Mouse (Mus musculus) right cerebral cortex, adult 18-20 months (tissue): ENCODE data around the gene Slc7a5.

ENCODE experiments used
- DNase-seq: peaks from one replicate; pipeline ENCODE4 v3.0.0; 2022; ENCODE audit warnings: mixed read lengths

Slc7a5 gene

DNA sequence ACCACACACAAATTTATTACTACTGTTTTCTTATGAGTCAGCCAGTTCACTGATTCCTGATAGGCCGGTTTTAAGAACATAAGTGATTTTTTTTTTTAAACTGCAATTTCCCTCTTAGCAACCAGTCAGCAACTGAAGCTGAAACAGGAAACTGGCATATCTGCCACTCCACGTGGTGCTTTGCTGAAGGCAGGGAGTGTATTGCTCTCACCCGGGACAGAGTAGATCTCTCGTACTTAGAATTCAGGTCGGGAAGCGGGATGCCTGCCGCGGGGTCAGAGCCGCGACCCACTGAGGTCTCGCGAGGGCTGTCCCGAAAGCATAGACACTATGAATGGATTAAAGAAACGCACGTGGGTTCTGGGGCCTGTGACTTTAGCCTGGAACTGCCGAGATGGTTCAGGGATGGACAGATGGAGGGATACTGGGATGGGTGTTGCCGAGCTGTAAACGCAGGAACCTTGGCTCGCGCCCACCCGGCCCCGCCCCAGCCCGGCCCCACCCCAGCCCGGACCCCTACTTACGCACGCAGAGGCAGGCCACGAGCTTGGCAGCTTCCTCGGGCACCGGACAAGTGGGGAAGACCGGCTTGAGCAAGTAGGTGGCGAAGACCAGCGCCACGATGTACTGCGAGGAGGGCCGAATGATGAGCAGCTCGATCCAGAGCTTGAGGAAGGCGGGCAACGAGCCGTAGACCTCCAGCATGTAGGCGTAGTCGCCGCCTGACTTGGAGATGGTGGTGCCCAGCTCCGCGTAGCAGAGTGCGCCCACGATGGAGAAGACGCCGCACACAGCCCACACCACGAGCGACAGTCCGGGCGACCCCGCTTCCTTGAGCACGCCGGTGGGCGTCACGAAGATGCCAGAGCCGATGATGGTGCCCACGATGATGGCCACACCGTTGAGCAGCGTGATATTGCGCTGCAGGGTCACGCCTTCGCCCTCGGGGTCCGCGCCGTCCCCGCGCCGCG is 667 bp downstream of the Slc7a5 start:
- peak; percentile 64 for DNase-seq

DNA sequence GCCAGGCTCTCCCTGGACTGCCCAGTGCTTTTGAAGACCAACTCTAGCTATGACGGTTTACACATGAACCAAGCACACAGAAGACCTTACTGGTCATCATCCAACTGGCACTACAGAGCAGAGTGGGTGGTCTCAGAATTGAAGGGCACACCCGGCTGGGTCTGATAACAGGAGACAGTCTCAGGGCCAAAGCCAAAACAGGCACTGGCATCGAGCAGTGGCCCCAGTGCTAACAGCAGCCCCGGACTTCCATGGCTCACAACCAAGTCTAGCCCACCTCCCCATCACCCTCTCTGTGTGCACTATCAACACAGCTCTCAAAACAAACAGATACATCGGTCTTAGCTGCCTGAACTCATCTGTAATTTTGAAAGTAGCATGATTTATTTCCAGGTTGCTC is 1.6 kb downstream of the Slc7a5 start:
- no peak for DNase-seq

DNA sequence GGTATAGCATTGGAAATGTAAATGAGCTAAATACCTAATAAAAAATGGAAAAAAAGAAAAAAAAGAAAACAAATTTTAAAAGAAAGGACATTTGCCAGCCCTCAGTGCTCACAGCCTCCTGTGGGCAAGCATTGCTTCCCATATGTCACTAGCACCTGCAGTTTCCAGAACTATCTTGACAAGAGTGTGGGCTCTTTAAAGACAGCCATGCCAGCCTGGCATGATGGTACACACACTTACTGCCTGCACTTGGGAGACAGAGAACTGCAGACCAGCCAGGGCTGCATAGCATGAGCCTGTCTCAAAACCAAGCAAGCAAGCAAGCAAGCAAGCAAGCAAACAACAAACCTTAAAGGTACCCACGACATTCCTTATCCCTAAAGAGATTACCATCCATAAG is 2.1 kb downstream of the Slc7a5 start:
- DNase-seq: no peak

DNA sequence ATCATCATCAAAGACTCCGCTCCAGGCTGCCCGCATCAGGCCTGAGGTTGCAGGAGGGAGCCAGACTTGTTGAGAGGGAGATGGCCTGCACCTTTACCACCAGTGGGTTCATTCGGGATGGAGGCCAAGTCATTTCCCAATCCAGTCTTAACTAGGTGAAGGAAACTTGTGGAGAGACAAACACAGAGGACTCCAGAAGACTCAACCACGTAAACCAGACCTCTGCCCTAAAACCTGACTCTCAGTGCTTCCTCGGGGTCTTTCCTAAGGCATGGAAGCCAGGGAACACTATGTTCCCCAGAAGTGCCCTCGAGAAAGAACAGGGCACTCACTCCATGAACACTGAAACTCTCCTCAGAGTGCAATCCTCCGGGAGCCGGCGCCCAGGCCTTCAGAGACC is 2.5 kb downstream of the Slc7a5 start:
- DNase-seq: no peak

DNA sequence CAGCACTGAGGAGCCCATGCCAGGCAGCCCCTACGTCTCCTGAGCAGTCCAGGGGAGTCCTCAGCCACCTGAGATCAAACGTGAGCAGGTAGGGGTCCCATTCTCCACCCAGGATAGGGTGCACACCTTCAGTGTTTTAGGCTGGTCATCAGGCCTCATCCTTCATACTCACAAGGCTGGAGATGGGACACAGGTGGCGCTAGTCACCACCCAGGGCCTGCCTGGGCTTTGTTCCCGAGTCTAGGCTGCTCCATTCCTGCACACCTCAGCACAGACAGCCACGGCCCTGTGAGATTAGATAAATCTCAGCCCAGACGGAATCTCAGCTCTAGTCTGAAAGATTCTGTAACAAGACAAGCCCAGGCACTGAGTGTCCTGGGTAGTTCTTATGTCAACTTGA is 3.5 kb downstream of the Slc7a5 start:
- DNase-seq: no peak

DNA sequence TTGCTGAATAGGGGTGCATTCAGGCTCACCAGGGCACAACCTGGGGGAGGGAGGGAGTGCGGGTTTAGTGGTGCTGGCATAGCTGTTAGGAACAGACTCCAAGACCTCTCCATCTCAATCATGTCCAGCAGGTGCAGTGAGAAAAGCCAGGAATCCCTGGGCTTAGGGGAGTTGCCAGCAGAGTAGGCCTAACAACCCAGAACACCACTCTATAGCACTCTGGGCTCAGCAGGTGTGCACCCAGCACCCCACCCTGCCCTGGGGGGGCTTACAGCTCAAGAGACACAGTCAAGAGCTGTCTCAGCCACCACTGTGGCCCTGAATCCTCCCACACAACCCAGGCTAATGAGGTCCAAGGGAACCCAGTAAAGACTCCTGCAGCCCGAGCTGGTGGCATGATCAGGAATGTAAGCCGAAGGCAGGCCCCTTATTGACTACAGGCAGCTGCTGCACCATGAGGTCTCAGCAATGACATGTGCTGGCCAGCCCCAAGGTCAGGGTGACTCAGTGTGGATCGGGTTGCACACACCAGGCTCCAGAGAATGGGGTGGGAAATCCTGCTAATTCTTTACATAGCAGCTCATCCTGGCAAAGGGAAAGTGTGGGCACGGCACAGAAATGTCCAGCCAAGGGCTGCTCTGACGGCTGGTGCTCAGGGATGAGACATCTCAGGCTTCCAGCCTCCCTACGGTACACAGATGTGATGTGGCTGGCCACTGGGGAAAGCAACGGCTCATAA is 5.8 kb downstream of the Slc7a5 start:
- DNase-seq: no peak

DNA sequence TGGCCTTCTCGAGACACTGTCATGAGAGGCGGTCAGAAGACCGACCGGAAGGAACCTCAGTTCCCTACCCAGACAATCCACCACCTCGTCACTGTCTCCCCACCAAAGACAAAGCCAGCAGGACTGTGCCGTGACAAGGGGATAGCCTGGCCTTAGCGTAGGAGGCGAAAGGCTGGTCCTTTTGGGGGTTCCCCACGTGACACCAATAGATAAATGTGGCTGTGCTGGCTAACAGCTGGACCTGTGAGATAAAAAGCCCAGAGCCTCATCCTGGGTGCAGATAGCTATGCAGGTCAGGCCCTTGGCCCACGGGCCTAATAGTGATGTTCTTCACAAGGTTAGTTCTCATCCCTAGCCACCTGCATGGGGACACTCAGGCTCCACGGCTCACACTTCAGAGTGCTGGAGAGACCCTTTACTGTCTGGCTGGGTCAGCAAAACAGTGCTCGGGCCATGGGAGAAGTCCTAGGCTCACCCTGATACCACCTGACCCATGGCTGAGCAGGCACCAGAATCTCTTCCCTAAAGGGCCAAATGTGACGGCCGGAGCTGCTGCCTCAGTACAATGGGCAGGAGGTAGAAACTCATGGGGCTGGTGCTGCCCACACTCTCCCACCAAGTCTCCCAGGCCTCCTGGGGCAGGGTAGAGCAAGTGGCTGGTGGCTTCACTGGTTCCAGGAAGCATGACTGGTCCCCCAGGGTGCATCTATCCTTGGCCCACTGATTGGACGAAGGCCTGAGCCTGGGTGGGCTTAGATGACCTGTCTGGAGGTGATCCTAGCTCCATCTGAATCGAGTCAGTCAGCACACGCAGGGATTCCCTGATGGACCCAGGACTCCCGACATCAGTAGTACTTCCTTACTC is 8.1 kb downstream of the Slc7a5 start:
- DNase-seq: no peak

DNA sequence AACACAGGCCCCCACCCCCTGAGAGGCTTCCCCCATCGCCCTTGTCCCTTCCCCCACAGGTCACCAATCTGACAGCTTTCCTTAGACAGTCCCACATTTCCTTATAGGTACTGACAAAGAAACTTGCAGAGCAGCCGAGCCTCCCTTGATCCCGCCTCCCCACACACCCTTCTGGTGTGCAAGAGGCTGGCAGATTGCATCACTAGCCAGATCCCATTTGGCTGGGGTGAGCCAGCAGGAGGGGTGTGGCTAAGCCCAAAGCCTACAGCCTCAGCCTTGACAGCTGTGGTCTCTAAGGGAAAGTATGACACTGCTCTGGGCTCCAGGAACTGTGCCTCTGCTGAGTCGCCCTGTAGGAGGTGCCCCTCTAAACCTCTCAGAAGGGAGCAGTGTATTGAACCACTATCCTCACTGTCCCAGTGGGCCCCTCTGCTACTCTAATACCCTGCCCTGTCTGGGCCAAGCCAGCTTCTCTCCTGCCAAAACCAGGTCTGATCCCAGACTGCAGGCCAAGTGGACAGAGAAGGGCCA is 9.0 kb downstream of the Slc7a5 start:
- DNase-seq: peak; percentile 87

DNA sequence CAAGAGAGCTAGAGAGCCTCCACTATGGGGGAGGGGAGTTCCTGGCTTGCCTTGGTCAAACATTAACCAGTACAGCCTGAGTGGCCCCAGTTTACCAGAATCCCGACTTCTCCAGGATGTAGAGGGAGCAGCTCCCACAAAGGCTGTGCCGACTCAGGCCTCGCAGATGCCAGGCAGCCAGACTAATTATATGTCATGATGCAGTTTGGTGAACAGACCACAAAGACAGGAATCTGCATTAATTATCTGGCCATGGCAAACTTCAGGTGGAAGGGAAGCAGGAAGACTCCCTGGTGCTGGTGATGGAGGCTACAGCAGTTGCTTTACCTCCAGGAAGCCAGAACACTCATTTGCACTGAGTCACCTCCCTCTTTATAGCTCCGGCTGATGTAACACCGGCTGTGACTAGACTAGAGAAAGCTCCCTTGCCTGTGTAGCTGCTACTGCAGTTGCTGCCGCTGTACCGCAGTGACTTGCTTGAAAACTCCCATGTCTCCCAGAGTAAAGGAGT is 9.6 kb downstream of the Slc7a5 start:
- DNase-seq: peak; percentile 83

DNA sequence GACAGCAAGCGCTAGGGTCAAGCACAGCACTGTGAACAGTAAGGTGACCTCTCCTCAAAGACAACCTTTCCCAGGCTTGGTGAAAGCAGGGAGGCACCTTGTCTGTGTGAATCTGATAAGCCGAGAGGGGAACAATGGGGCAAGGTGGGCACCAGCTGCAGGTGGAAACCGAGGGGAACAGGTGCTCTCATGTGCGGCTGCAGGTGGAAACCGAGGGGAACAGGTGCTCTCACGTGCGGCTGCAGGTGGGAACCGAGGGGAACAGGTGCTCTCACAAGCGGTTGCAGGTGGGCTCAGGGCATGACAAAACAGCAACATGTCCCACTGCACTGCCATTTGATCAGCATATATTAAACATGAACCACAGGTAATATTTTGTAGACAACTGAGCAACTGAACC is 10.3 kb downstream of the Slc7a5 start:
- no peak for DNase-seq

DNA sequence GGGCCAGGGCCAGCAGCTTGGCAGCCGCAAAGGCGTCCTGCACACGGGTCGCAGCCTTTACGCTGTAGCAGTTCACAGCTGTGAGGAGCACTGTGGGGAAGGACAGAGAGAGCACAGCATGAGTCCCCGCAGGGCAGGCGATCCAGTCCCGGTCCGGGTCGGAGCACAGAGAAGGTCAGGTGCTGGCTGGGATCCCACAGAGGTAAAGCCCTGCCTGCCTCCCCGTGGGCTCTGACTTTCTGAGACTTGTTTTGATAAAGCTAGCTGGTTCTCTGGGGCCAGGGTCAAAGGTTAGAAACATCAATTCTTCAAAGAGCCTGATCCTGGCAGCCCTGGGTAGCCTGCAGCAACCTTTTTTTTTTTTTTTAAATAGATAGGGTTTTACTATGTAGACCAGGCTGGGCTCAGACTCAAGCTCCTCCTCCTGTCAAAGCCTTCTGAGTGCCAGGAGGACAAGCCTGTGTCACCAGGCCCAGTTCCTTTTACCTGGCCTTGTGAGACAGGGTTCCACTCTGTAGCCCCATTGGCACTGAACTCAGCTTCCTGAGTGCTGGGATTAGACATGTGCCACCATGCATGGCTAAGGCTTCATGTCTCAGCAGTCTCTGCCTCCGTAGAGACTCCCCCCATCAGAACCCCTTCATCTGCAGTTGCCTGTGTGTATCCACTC is 10.9 kb downstream of the Slc7a5 start:
- no peak for DNase-seq

DNA sequence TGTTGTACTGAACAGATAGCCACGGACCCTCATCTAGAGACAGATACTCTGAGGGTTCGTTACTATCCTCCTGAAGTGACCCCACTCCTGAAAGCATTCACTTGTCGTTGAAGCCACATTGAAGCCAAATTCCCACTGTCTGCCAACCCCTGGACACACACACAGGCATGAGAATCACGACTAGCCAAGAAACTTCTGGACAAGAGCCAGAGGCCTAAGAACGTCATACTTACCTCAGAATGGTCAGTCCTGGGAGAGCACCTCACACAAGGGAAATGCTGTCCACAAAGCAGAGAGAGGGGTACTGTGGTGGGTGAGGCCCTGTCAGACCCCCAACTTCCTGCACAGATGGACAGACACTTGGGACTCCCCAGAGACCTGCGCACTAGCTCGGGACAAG is 11.6 kb downstream of the Slc7a5 start:
- DNase-seq: no peak

DNA sequence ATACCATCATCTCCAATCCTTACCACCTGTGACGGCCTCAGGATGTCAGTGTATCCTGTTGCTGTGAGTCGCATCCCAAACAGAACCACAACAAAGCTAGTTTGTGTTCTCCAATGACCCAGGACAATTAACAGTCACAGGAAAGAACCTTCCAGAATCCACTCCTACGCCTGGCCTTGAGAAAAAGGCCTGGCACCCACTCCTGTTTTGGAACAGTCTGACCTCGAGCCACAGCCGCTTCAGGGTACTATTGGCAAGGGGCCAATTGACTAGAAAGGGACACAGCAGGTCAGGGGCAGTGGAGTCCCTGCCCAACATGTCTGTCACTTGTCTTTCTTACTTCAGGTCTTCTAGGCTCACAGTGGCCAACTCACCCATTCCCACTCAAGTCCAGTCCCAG is 14.6 kb downstream of the Slc7a5 start:
- no peak for DNase-seq

DNA sequence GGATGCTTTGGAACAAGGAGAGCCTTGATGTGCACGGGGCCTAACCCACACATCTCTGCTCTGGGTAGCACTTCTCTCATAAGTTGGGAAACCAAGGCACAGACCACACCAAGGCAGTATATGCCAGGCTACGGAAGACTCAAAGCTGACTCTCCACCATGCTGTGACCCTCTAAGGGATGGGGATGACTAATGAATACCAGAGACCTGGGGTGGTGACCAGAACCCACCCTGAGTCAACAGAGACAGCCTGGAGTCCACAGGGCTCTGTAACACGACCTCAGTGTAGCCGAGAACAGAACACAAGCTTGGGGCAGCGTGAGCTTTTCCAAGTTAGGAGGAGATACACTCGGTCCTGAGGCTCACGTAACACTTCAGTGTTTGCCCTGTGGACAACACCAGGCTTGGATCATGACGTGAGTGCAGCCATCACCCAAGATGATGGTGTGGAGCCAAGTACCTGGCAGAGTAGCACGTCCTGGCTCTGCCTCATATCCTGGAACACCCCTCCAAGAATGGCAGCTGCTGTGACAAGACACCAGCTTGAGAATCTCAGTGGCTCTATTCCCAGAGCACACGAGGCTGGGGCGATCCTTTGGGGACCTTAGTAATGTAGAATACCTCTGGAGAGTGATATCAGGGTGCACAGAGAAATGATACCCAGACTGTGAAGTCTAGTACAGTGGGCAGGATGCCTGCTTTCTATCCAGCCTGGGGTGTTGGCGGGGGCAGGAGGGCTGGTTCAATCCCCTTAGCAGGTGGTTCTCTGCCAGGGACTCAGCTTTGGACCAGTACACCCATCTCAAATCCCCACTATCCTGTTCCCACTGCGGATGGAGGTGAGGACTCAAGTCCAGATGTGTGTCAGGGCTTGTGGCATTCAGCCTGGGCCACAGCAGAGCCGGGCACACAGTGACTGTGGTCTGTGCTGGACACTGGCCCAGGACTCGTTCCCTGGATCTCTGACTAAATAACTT is 17.4 kb downstream of the Slc7a5 start:
- DNase-seq: no peak

DNA sequence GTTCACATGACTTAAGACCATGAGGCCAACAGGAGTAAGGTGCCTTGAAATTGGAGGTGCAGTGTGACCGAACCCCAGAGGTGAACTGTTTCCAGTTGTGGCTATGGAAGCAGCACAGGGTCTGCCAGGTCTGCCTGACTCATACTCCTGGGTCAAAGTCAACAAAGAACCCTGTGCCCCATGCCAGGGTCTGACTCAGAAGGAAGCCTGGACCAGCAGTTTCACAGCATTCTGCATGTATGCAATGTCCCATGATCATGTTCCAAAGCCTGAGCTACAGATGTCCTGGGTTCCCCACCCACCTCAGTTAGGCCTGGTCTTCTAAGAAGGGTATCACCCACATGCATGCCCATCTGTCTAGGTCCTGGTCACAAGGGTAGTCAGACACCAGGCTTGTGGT is 18.2 kb downstream of the Slc7a5 start:
- DNase-seq: no peak

DNA sequence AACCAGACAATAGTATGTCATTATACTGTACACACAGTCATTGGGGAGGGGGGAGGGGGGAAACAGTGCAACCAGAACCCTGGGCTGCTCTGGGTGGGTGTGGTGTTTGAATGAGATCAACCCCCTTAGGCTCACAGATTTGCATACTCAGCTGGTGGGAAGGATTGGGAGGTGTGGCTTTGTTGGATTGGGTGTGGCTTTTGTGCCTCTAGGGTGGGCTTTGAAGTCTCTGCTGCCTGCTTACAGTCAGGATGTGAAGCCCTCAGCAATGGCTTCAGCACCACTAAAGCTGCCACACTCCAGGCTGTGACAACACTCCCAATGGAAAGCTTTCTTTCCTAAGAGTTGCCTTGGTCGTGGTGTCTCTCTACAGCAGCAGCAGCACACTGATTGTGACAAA is 19.9 kb downstream of the Slc7a5 start:
- DNase-seq: no peak

DNA sequence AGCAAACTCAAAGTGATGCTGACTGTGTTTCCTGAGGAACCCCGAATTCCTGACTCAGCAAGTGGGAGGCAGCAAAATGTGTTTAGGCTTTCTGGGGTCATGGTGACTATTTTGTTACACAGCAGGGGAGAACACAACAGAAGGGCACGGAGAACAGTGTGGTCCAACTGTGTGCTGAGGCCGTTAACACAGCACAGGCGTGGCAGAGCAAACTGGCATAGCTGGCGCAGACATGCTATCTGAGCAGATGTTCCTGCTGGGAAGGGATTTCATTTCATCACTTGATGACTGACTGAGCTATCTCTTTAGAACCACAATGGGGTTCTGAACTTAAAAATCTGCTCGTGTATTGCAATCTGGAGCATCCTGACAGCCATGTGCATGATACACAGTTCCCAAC is 22.1 kb downstream of the Slc7a5 start:
- DNase-seq: no peak

DNA sequence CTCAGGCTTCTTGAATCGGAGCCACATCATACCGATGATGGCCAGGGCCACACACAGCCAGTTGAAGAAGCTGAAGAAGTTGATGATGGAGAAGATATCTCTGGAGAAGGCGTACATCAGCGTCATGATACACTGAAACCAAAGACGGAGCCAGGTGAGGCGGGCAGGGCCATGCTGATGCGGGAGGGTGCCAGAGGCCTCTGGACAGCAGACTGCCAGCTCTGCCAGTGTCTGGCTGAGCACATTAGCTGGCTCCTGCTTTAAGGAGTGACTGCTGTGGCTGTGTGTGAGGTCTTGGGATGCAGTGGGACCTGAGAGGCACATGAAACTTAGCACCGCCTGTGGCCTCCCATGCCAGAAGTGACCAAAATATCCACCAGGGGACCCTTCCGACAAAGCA is 22.5 kb downstream of the Slc7a5 start:
- no peak for DNase-seq

DNA sequence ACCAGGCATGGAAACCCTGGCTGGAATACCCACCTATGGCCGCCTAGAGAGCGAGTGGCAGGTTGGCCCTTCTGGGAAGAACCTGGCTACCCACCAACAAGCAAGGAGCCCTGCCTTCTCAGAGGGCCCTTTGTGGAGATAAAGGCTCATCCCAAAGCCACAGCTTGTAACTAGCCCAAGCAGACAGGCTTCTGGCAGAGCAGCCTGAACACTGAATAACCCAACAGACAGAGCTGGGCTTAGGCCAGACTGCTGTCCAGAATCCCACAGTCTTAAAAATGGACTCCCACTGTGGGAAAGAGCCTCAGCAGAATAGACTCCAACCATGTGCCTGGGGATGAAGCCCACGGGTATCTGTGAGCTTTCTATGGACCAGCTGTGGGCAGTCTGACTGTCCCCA is 23.3 kb downstream of the Slc7a5 start:
- no peak for DNase-seq

DNA sequence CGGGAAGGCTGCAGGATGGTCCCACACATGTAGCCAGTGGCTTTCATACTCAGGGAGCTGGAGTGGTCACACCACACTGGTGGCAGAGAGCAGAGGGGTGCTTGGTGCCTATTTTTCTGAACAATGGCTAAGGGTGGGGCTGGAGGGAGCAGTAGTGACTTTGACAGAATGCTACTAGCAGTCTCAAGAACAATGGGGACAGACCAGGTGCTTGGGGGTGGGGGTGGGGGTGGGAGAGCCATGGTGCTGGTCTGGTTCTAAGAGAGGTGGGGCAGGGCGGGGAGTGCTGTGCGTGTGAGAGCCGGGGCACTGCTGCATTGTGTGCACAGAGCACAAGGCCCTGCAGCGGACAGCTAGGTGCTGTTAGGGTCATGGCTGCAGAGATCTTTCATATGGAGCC is 25.6 kb downstream of the Slc7a5 start:
- DNase-seq: no peak

DNA sequence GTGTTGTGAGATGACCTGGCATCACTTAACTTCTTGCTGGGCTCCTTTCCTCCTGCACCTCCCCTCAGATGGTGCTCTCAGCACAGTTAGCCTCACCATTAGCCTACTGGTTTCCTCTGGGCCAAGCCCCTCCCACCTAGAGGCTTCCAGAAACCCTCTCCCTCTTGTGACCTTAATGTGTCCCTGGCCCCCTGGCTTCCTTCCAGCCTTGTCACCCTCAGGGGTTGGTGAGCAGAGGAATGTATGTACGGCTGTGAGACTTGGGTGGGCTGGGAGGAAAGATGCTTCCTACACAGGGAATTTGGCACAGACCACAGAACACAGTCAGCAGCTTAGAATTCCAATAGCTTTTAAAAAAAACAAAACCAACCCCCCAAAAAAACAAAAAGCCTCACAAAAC is 26.7 kb downstream of the Slc7a5 start:
- no peak for DNase-seq
